Mouse (Mus musculus): ENCODE data around the gene Osbpl3. TPM values are rescaled to one million over a fixed set of nuclear protein-coding genes. Genes with fewer than 3 reads are reported as not detected.

The Osbpl3 gene
- polyA plus RNA-seq, 1 experiment from 2014 or later, result 4.1 TPM

- H3K4me1 ChIP-seq (replicated peaks), result no peaks in the 10 kb centered on the region
- 93% methylated on average over 15 of the region's 15 CpGs for WGBS
- no peaks in the 10 kb centered on the region for H3K36me3 ChIP-seq
- no peaks in the 10 kb centered on the region for H3K9me3 ChIP-seq
- no peak overlapping the region for H3K27ac ChIP-seq (replicated peaks)
- ATAC-seq (ENCODE audit: low FRiP score, low read depth), result no peak
- no peak overlapping the region for H3K4me3 ChIP-seq
- no peaks in the 10 kb centered on the region for H3K27me3 ChIP-seq
- no peak overlapping the region for H3K4me2 ChIP-seq
- no peak overlapping the region for H3K9ac ChIP-seq
Observed at GRCm38 (mm10) chr6:50334846-50335821, 120.9 kb downstream of the Osbpl3 start.

- Histone ChIP-seq H3K36me3 (no peaks in the 10 kb centered on the region), H3K4me2 (no peak overlapping the region), H3K9me3 (no peaks in the 10 kb centered on the region), H3K27me3 (no peaks in the 10 kb centered on the region), H3K27ac (replicated peaks) (no peak overlapping the region), H3K9ac (no peak overlapping the region), H3K4me1 (replicated peaks) (no peaks in the 10 kb centered on the region), H3K4me3 (no peak overlapping the region)
- WGBS, result 84% methylated on average over 6 of the region's 6 CpGs
- no peak for ATAC-seq (ENCODE audit: low FRiP score, low read depth)
Observed at GRCm38 (mm10) chr6:50333346-50333745, 122.7 kb downstream of the Osbpl3 start.

- Histone ChIP-seq H3K27ac (replicated peaks) (no peak overlapping the region), H3K4me3 (no peak overlapping the region), H3K36me3 (no peaks in the 10 kb centered on the region), H3K9me3 (no peaks in the 10 kb centered on the region), H3K4me1 (replicated peaks) (no peaks in the 10 kb centered on the region), H3K27me3 (no peaks in the 10 kb centered on the region), H3K4me2 (no peak overlapping the region), H3K9ac (no peak overlapping the region)
- ATAC-seq (ENCODE audit: low FRiP score, low read depth), result no peak
- WGBS, result 96% methylated on average over 2 of the region's 2 CpGs
Observed at GRCm38 (mm10) chr6:50331477-50331876, 124.5 kb downstream of the Osbpl3 start.

GRCm38 (mm10) chr6:50329380-50329779 is 126.6 kb downstream of the Osbpl3 start:
- Histone ChIP-seq H3K36me3 (no peaks in the 10 kb centered on the region), H3K4me2 (no peak overlapping the region), H3K9me3 (no peaks in the 10 kb centered on the region), H3K27me3 (no peaks in the 10 kb centered on the region), H3K4me1 (replicated peaks) (no peaks in the 10 kb centered on the region), H3K9ac (no peak overlapping the region), H3K4me3 (no peak overlapping the region), H3K27ac (replicated peaks) (no peak overlapping the region)
- ATAC-seq (ENCODE audit: low FRiP score, low read depth), result no peak
- WGBS, result 69% methylated on average over 8 of the region's 8 CpGs

- 38% methylated on average over 7 of the region's 7 CpGs for WGBS
- Histone ChIP-seq H3K36me3 (no peaks in the 10 kb centered on the region), H3K9me3 (no peaks in the 10 kb centered on the region), H3K4me1 (replicated peaks) (no peaks in the 10 kb centered on the region), H3K4me3 (no peak overlapping the region), H3K4me2 (no peak overlapping the region), H3K27me3 (no peaks in the 10 kb centered on the region), H3K27ac (replicated peaks) (no peak overlapping the region), H3K9ac (no peak overlapping the region)
- ATAC-seq (ENCODE audit: low FRiP score, low read depth), result peak; percentile 34; the same call in 1 of the 2 replicates
Observed at GRCm38 (mm10) chr6:50328901-50329300, 127.1 kb downstream of the Osbpl3 start.

GRCm38 (mm10) chr6:50326192-50326591 is 129.8 kb downstream of the Osbpl3 start:
- Histone ChIP-seq H3K27me3 (no peaks in the 10 kb centered on the region), H3K36me3 (no peaks in the 10 kb centered on the region), H3K9ac (no peak overlapping the region), H3K27ac (replicated peaks) (no peak overlapping the region), H3K4me3 (no peak overlapping the region), H3K4me1 (replicated peaks) (no peaks in the 10 kb centered on the region), H3K4me2 (no peak overlapping the region), H3K9me3 (no peaks in the 10 kb centered on the region)
- ATAC-seq (ENCODE audit: low FRiP score, low read depth), result no peak
- 83% methylated on average over 4 of the region's 4 CpGs for WGBS

GRCm38 (mm10) chr6:50325485-50325884 is 130.5 kb downstream of the Osbpl3 start:
- Histone ChIP-seq H3K4me1 (replicated peaks) (no peaks in the 10 kb centered on the region), H3K27me3 (no peaks in the 10 kb centered on the region), H3K27ac (replicated peaks) (no peak overlapping the region), H3K4me3 (no peak overlapping the region), H3K9me3 (no peaks in the 10 kb centered on the region), H3K9ac (no peak overlapping the region), H3K36me3 (no peaks in the 10 kb centered on the region), H3K4me2 (no peak overlapping the region)
- ATAC-seq (ENCODE audit: low FRiP score, low read depth), result no peak
- WGBS, result 83% methylated on average over 9 of the region's 9 CpGs

- 52% methylated on average over 9 of the region's 9 CpGs for WGBS
- no peak overlapping the region; the same call in 1 of the 2 replicates for H3K27ac ChIP-seq (replicated peaks)
Observed at GRCm38 (mm10) chr6:50322631-50323030, 133.4 kb downstream of the Osbpl3 start.

GRCm38 (mm10) chr6:50321739-50322138 is 134.3 kb downstream of the Osbpl3 start:
- Histone ChIP-seq H3K27ac (replicated peaks) (no peak overlapping the region), H3K4me2 (no peak overlapping the region), H3K9me3 (no peaks in the 10 kb centered on the region), H3K9ac (no peak overlapping the region), H3K27me3 (no peaks in the 10 kb centered on the region), H3K4me3 (no peak overlapping the region), H3K36me3 (no peaks in the 10 kb centered on the region), H3K4me1 (replicated peaks) (no peaks in the 10 kb centered on the region)
- no peak for ATAC-seq (ENCODE audit: low FRiP score, low read depth)
- WGBS, result 83% methylated on average over 6 of the region's 6 CpGs

More at GRCm38 (mm10) chr6:50322631-50323030, 133.4 kb downstream of the Osbpl3 start:
- H3K36me3 ChIP-seq, result no peaks in the 10 kb centered on the region
- H3K9me3 ChIP-seq, result no peaks in the 10 kb centered on the region
- H3K27me3 ChIP-seq, result no peaks in the 10 kb centered on the region
- no peak overlapping the region for H3K4me3 ChIP-seq
- H3K4me2 ChIP-seq, result no peak overlapping the region
- no peak overlapping the region for H3K9ac ChIP-seq
- H3K4me1 ChIP-seq (replicated peaks), result no peaks in the 10 kb centered on the region
- ATAC-seq (ENCODE audit: low FRiP score, low read depth), result no peak

GRCm38 (mm10) chr6:50318590-50319172 is 137.3 kb downstream of the Osbpl3 start:
- WGBS, result 75% methylated on average over 7 of the region's 7 CpGs
- ATAC-seq (ENCODE audit: low FRiP score, low read depth), result no peak
- no peaks in the 10 kb centered on the region for H3K9me3 ChIP-seq
- H3K27ac ChIP-seq (replicated peaks), result no peak overlapping the region
- no peak overlapping the region for H3K4me2 ChIP-seq
- H3K27me3 ChIP-seq, result no peaks in the 10 kb centered on the region
- no peak overlapping the region for H3K4me3 ChIP-seq
- H3K4me1 ChIP-seq (replicated peaks), result no peaks in the 10 kb centered on the region
- H3K9ac ChIP-seq, result no peak overlapping the region
- no peaks in the 10 kb centered on the region for H3K36me3 ChIP-seq

GRCm38 (mm10) chr6:50318150-50318549 is 137.9 kb downstream of the Osbpl3 start:
- 73% methylated on average over 2 of the region's 2 CpGs for WGBS

GRCm38 (mm10) chr6:50316795-50317505 is 139.1 kb downstream of the Osbpl3 start:
- no peak overlapping the region for H3K9ac ChIP-seq
- no peaks in the 10 kb centered on the region for H3K4me1 ChIP-seq (replicated peaks)
- no peak overlapping the region for H3K4me3 ChIP-seq
- WGBS, result 97% methylated on average over 7 of the region's 7 CpGs
- H3K4me2 ChIP-seq, result no peak overlapping the region
- H3K27me3 ChIP-seq, result no peaks in the 10 kb centered on the region
- H3K27ac ChIP-seq (replicated peaks), result no peak overlapping the region
- no peak for ATAC-seq (ENCODE audit: low FRiP score, low read depth)
- no peaks in the 10 kb centered on the region for H3K9me3 ChIP-seq
- no peaks in the 10 kb centered on the region for H3K36me3 ChIP-seq

More at GRCm38 (mm10) chr6:50318150-50318549, 137.9 kb downstream of the Osbpl3 start:
- Histone ChIP-seq H3K9ac (no peak overlapping the region), H3K9me3 (no peaks in the 10 kb centered on the region), H3K27me3 (no peaks in the 10 kb centered on the region), H3K4me3 (no peak overlapping the region), H3K36me3 (no peaks in the 10 kb centered on the region), H3K4me1 (replicated peaks) (no peaks in the 10 kb centered on the region), H3K27ac (replicated peaks) (no peak overlapping the region), H3K4me2 (no peak overlapping the region)
- ATAC-seq (ENCODE audit: low FRiP score, low read depth), result no peak
